Mouse (Mus musculus): Measurements from ENCODE around the gene Wipf1. TPM values are rescaled to one million over a fixed set of nuclear protein-coding genes. Genes with fewer than 3 reads are reported as not detected.

The Wipf1 gene
- polyA plus RNA-seq, 1 experiment from 2014 or later: 2.5 TPM

DNA sequence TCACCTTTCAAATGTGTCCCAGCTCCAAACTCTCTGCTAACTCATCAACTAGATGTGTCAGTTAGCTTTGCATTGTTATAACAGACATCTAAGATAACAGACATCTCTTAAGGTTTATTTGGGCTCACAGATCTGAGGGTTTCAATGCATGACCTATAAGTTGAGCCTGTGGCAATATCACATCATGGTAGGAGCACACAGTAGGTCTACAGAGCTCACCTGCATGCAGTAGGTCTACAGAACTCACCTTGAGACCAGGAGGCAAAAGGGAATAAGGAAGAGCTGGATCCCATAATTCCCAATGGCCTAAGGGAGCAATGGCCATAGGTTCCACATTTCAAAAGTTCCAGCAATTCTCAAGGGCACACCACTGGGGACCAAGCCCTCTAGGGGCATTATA is 31.2 kb downstream of the Wipf1 start:
- H3K4me1 ChIP-seq (replicated peaks): no peaks in the 10 kb centered on the region

DNA sequence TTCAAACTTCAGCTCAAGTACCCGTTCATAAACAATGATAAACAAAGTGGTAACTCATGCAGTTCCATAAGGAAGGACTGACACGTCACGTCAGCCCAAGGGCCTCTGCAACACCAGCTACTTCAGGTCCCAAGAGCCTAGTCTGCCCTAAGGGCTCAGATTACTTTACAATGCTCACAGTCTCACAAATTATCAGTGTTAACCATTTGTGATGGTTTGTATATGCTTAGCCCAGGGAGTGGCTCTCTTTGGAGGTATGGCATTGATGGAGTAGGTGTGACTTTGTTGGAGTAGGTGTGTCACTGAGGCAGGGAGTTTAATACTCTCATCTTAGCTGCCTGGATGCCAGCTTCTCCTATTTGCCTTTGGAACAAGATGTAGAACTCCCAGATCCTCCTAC is 32.0 kb downstream of the Wipf1 start:
- Histone ChIP-seq H3K4me1 (replicated peaks) (no peaks in the 10 kb centered on the region), H3K9me3 (no peaks in the 10 kb centered on the region), H3K4me3 (replicated peaks) (no peak overlapping the region), H3K27ac (no peak overlapping the region), H3K36me3 (no peaks in the 10 kb centered on the region), H3K27me3 (no peaks in the 10 kb centered on the region), H3K4me2 (replicated peaks) (no peak overlapping the region), H3K9ac (replicated peaks) (no peak overlapping the region)
- 82% methylated on average over 3 of the region's 3 CpGs for WGBS
- no peak for ATAC-seq

More for the DNA sequence above, 31.2 kb downstream of the Wipf1 start:
- Histone ChIP-seq H3K4me3 (replicated peaks) (no peak overlapping the region), H3K9me3 (no peaks in the 10 kb centered on the region), H3K27me3 (no peaks in the 10 kb centered on the region), H3K27ac (no peak overlapping the region), H3K9ac (replicated peaks) (no peak overlapping the region), H3K36me3 (no peaks in the 10 kb centered on the region), H3K4me2 (replicated peaks) (no peak overlapping the region)
- no peak for ATAC-seq

DNA sequence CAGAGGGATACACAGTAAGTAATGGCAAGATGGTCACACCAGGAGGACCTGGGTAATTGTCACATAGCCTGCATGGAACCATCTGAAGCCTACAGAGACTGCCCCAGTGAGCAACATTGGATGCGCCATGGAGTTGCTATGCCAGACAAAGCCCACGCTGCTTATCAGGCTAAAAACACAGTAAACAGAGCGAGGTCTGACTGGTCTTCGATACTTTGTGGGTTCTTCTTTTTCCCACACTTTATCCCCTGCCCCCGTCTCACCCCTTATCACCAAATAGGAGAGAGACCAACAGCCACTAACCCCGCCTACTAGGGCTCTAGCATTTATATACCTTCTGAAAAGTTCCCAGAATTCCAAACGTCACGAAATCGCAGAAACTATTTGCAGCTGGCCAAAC is 32.6 kb downstream of the Wipf1 start:
- H3K9ac ChIP-seq (replicated peaks): no peak overlapping the region
- H3K4me1 ChIP-seq (replicated peaks): no peaks in the 10 kb centered on the region
- no peak overlapping the region for H3K4me2 ChIP-seq (replicated peaks)
- WGBS: 95% methylated on average over 9 of the region's 9 CpGs
- no peaks in the 10 kb centered on the region for H3K9me3 ChIP-seq
- no peak for ATAC-seq
- H3K27me3 ChIP-seq: no peaks in the 10 kb centered on the region
- H3K36me3 ChIP-seq: no peaks in the 10 kb centered on the region
- no peak overlapping the region for H3K27ac ChIP-seq
- no peak overlapping the region for H3K4me3 ChIP-seq (replicated peaks)

DNA sequence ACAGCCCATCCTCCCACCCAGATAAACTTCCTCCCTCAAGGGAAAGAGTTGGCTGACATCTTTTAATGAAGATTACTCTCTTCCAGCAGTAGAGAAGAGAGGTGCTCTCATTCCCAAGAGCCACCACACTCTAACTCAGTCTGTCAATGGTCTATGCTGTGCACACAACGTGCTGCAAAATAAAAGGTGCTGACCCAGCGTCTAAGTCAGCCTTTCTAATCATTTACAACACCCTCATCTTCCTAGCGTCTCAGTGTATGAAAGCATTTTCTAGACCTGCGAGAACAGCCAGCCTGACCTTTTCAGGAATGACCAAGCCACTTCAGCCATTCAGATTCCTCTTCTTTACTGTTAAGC is 33.2 kb downstream of the Wipf1 start:
- WGBS: 83% methylated on average over 4 of the region's 4 CpGs
- Histone ChIP-seq H3K9me3 (no peaks in the 10 kb centered on the region), H3K4me2 (replicated peaks) (no peak overlapping the region), H3K36me3 (no peaks in the 10 kb centered on the region), H3K4me1 (replicated peaks) (no peaks in the 10 kb centered on the region), H3K9ac (replicated peaks) (no peak overlapping the region), H3K27me3 (no peaks in the 10 kb centered on the region), H3K4me3 (replicated peaks) (no peak overlapping the region), H3K27ac (no peak overlapping the region)
- no peak for ATAC-seq

- WGBS: 82% methylated on average over 16 of the region's 16 CpGs
- ATAC-seq: no peak
- Histone ChIP-seq H3K27ac (no peak overlapping the region), H3K4me2 (replicated peaks) (no peak overlapping the region), H3K36me3 (no peaks in the 10 kb centered on the region), H3K4me3 (replicated peaks) (no peak overlapping the region), H3K4me1 (replicated peaks) (no peaks in the 10 kb centered on the region), H3K9ac (replicated peaks) (no peak overlapping the region), H3K27me3 (no peaks in the 10 kb centered on the region), H3K9me3 (no peaks in the 10 kb centered on the region)
These were observed 33.8 kb downstream of the Wipf1 start for GRCm38 (mm10) chr2:73495617-73496328.

- no peak overlapping the region for H3K9ac ChIP-seq (replicated peaks)
- H3K4me2 ChIP-seq (replicated peaks): no peak overlapping the region
- WGBS: 75% methylated on average over 3 of the region's 3 CpGs
- no peaks in the 10 kb centered on the region for H3K4me1 ChIP-seq (replicated peaks)
- H3K27me3 ChIP-seq: no peaks in the 10 kb centered on the region
- no peaks in the 10 kb centered on the region for H3K36me3 ChIP-seq
- H3K9me3 ChIP-seq: no peaks in the 10 kb centered on the region
- H3K27ac ChIP-seq: no peak overlapping the region
- ATAC-seq: no peak
- no peak overlapping the region for H3K4me3 ChIP-seq (replicated peaks)
These were observed 36.0 kb downstream of the Wipf1 start for GRCm38 (mm10) chr2:73493517-73493916.

DNA sequence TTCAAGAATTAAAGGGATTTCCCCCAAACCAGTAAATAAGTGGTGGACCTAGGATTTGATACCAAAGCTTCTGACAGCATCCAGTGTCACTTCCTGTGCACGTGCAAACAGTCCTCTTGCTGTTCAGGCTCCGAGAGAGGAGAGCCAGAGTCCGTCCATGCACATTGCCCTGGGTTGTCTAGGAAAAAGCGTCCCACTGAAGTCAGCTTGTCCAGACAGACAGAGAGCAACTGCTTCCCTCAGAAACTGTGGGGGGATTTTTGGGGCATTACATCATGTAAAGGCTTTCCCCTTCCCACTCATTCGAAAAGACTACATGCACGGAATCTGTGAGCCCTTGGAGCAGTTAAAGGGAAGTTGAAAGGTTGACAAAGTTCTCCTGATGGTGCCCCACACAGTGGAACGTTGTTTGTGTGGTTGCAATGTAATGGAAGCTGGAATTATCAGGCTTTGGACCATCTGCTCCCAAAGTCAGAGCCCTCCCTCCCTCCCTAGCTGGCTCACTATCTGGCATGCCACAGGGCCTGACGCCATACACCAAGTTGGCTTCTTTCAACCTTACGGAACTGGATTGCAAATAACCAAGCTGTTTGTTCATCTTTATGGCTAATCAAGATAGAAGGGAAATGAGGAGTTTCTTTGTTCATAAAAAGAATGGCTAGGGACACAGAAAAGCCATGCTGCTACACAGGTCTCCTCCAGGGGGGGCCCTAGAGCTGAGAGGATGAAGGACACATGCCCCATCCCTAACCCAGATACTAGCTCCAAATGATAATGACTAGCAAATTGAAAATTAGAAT is 37.9 kb downstream of the Wipf1 start:
- Histone ChIP-seq H3K27me3 (no peaks in the 10 kb centered on the region), H3K27ac (no peak overlapping the region), H3K9me3 (no peaks in the 10 kb centered on the region), H3K4me2 (replicated peaks) (no peak overlapping the region), H3K36me3 (no peaks in the 10 kb centered on the region), H3K4me3 (replicated peaks) (no peak overlapping the region), H3K9ac (replicated peaks) (no peak overlapping the region), H3K4me1 (replicated peaks) (no peaks in the 10 kb centered on the region)
- no peak for ATAC-seq
- 75% methylated on average over 9 of the region's 9 CpGs for WGBS

GRCm38 (mm10) chr2:73490466-73490865 is 39.1 kb downstream of the Wipf1 start:
- 85% methylated on average over 1 of the region's 1 CpGs for WGBS
- Histone ChIP-seq H3K9ac (replicated peaks) (no peak overlapping the region), H3K27ac (no peak overlapping the region), H3K4me3 (replicated peaks) (no peak overlapping the region), H3K4me1 (replicated peaks) (no peaks in the 10 kb centered on the region), H3K9me3 (no peaks in the 10 kb centered on the region), H3K4me2 (replicated peaks) (no peak overlapping the region), H3K36me3 (no peaks in the 10 kb centered on the region), H3K27me3 (no peaks in the 10 kb centered on the region)
- no peak for ATAC-seq

DNA sequence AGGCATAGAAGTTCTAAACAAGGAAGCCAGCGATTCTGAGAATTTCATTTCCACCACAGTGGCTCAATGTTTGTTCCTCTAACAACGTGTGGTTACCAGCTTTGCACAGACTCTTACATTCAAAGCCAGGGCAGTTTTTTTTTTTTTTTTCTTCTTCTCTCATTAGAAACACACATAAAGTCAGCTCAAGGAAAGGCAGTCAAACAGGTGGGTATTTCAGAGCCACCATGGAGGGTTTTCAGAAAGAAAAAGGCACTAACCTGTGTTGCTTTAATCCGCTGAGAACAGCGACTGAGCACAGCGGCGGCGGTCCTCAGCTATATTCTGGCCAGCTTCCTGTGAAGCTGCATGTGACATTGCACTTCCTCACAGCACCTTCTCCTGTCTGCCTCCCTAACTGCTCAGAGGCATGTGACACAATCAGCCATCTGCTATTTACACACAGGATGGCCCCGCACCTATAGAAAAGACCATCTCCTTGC is 43.4 kb downstream of the Wipf1 start:
- no peak for ATAC-seq
- Histone ChIP-seq H3K4me1 (replicated peaks) (peaks cover 13% of the 10 kb centered on the region), H3K36me3 (no peaks in the 10 kb centered on the region), H3K9ac (replicated peaks) (no peak overlapping the region), H3K9me3 (no peaks in the 10 kb centered on the region), H3K27ac (no peak overlapping the region), H3K4me2 (replicated peaks) (no peak overlapping the region), H3K27me3 (no peaks in the 10 kb centered on the region), H3K4me3 (replicated peaks) (no peak overlapping the region)
- 89% methylated on average over 8 of the region's 8 CpGs for WGBS

GRCm38 (mm10) chr2:73485236-73486119 is 44.1 kb downstream of the Wipf1 start:
- no peak overlapping the region for H3K9ac ChIP-seq (replicated peaks)
- no peaks in the 10 kb centered on the region for H3K9me3 ChIP-seq
- 84% methylated on average over 26 of the region's 26 CpGs for whole genome bisulfite sequencing
- H3K27me3 ChIP-seq: no peaks in the 10 kb centered on the region
- no peak for ATAC-seq
- H3K4me1 ChIP-seq (replicated peaks): peaks cover 13% of the 10 kb centered on the region
- H3K27ac ChIP-seq: no peak overlapping the region
- no peak overlapping the region for H3K4me3 ChIP-seq (replicated peaks)
- no peak overlapping the region for H3K4me2 ChIP-seq (replicated peaks)
- H3K36me3 ChIP-seq: no peaks in the 10 kb centered on the region

DNA sequence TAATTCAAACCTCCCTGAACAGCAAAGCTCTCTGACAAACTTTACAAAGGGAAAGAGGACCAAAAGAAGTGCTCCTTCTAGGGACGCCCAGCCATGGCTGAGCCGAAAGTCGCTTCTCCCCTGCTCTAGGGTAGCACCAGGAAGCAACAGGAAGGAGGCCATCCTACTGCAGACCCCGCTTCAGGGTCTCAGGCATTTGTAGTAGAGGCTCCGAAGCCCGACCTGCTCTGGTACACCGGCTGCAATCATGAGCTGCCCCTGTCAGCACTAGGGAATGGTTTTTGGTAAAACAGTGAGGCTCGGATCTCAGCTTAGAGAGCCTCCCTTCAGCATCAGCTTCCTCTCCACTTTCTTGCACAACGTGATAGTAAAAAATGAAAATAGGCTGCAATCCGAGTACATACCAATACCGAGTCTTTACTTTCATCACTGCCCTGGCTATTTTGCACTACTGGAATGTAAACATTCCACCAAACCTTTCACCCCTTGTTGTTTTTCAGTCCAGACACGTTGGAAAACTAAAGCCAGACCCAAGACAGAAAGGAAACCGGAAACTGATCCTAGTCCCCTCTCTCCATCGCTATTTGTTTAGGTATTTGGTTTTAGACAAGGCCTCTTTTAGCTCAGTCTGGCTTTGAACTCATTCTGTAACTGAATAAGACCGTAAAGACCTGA is 44.8 kb downstream of the Wipf1 start:
- no peak overlapping the region for H3K27ac ChIP-seq
- no peaks in the 10 kb centered on the region for H3K36me3 ChIP-seq
- no peak for ATAC-seq
- peaks cover 13% of the 10 kb centered on the region for H3K4me1 ChIP-seq (replicated peaks)
- H3K27me3 ChIP-seq: no peaks in the 10 kb centered on the region
- no peaks in the 10 kb centered on the region for H3K9me3 ChIP-seq
- no peak overlapping the region for H3K4me2 ChIP-seq (replicated peaks)
- H3K9ac ChIP-seq (replicated peaks): no peak overlapping the region
- H3K4me3 ChIP-seq (replicated peaks): no peak overlapping the region
- 52% methylated on average over 15 of the region's 15 CpGs for WGBS

All from midbrain, embryonic 13.5 days (tissue).